Mouse (Mus musculus) hindbrain, embryonic 10.5 days (tissue): ENCODE data around the gene Elp5. TPM values are rescaled to one million over a fixed set of nuclear protein-coding genes. Genes with fewer than 3 reads are reported as not detected.

Experiments used
- microRNA counts: library from miRNA; unstranded; fragments of <30 nt; microRNA quantifications from one replicate; lab custom pipeline; 2017
- polyA plus RNA-seq: library from polyadenylated mRNA; unstranded; fragments of >200 nt; fragmentation: Nextera tagmentation; extraction: Ambion mirVana; gene quantifications from 2 replicates; pipeline ENCODE4 v1.2.1, GENCODE M21; 2016

Elp5 gene
- polyA plus RNA-seq, 1 experiment from 2014 or later, result 167 TPM

MicroRNAs encoded within 50 kb of the gene (microRNA counts, 519-probe panel; counts per million panel counts)
- microRNA mmu-miR-324-3p (lab: Ali Mortazavi, UCI) (1,255 counts per million, percentile 77 among the panel's probes with 10 or more counts), microRNA mmu-miR-324-5p (lab: Ali Mortazavi, UCI) (1,255 counts per million, percentile 77 among the panel's probes with 10 or more counts)

Other genes with a start within 250 kb of the Elp5 start
- gene Polr2a, start 223.9 kb downstream of the Elp5 start, polyA plus RNA-seq, result 31.1 and 37.9 TPM in 2 replicates
- 0.50 TPM in 1 of 2 replicates, not detected in the other for gene Slc35g3, start 220.5 kb downstream of the Elp5 start, polyA plus RNA-seq
- 0.80 and 1.2 TPM in 2 replicates for gene Zbtb4, start 216.6 kb downstream of the Elp5 start, polyA plus RNA-seq
- 1.6 and 2.2 TPM in 2 replicates for gene Chrnb1, start 186.6 kb downstream of the Elp5 start, polyA plus RNA-seq
- 0.76 and 1.8 TPM in 2 replicates for gene Fgf11, start 180.7 kb downstream of the Elp5 start, polyA plus RNA-seq
- gene Tmem102, start 176.9 kb downstream of the Elp5 start, polyA plus RNA-seq, result 1.3 and 1.5 TPM in 2 replicates
- not detected in 2 replicates for gene Gm39566, start 167.2 kb downstream of the Elp5 start, polyA plus RNA-seq
- gene Spem2, start 164.1 kb downstream of the Elp5 start, polyA plus RNA-seq, result not detected in 2 replicates
- 0.34 TPM in 1 of 2 replicates, not detected in the other for gene Spem1, start 160.3 kb downstream of the Elp5 start, polyA plus RNA-seq
- gene Nlgn2, start 144.7 kb downstream of the Elp5 start, polyA plus RNA-seq, result 5.8 and 9.1 TPM in 2 replicates
- 312 and 362 TPM in 2 replicates for gene Tmem256, start 144.0 kb downstream of the Elp5 start, polyA plus RNA-seq
- 85.3 and 88.7 TPM in 2 replicates for gene Plscr3, start 136.1 kb downstream of the Elp5 start, polyA plus RNA-seq
- 0.77 and 1.7 TPM in 2 replicates for gene Tnk1, start 123.8 kb downstream of the Elp5 start, polyA plus RNA-seq
- not detected in 2 replicates for gene Tmem95, start 104.5 kb downstream of the Elp5 start, polyA plus RNA-seq
- gene Kctd11, start 101.1 kb downstream of the Elp5 start, polyA plus RNA-seq, result 5.2 and 6.8 TPM in 2 replicates
- 1.2 and 1.4 TPM in 2 replicates for gene Acap1, start 87.0 kb downstream of the Elp5 start, polyA plus RNA-seq
- 11.4 and 15.2 TPM in 2 replicates for gene 2810408A11Rik, start 81.5 kb downstream of the Elp5 start, polyA plus RNA-seq
- 12.5 and 13.4 TPM in 2 replicates for gene Neurl4, start 81.4 kb downstream of the Elp5 start, polyA plus RNA-seq
- gene Gps2, start 68.6 kb downstream of the Elp5 start, polyA plus RNA-seq, result 96.8 and 105 TPM in 2 replicates
- 2,350 and 2,667 TPM in 2 replicates for gene Eif5a, start 60.6 kb downstream of the Elp5 start, polyA plus RNA-seq
- 2.8 and 2.9 TPM in 2 replicates for gene Ybx2, start 46.7 kb downstream of the Elp5 start, polyA plus RNA-seq
- 11.0 and 13.0 TPM in 2 replicates for gene Slc2a4, start 34.3 kb downstream of the Elp5 start, polyA plus RNA-seq
- 14.6 and 37.6 TPM in 2 replicates for gene Cldn7, start 17.7 kb downstream of the Elp5 start, polyA plus RNA-seq
- 22.6 and 25.7 TPM in 2 replicates for gene Ctdnep1, start 1.4 kb downstream of the Elp5 start, polyA plus RNA-seq
- gene Gabarap, start 8.6 kb upstream of the Elp5 start, polyA plus RNA-seq, result 421 and 580 TPM in 2 replicates
- gene Phf23, start 13.3 kb upstream of the Elp5 start, polyA plus RNA-seq, result 93.7 and 98.1 TPM in 2 replicates
- gene Dvl2, start 18.1 kb upstream of the Elp5 start, polyA plus RNA-seq, result 50.3 and 51.8 TPM in 2 replicates
- 44.9 and 51.7 TPM in 2 replicates for gene Acadvl, start 32.9 kb upstream of the Elp5 start, polyA plus RNA-seq
- gene Dlg4, start 34.4 kb upstream of the Elp5 start, polyA plus RNA-seq, result 16.4 and 19.9 TPM in 2 replicates
- gene Asgr1, start 71.6 kb upstream of the Elp5 start, polyA plus RNA-seq, result 0.68 and 1.3 TPM in 2 replicates
- 0.51 TPM in 1 of 2 replicates, not detected in the other for gene Asgr2, start 110.1 kb upstream of the Elp5 start, polyA plus RNA-seq
- not detected in 2 replicates for gene Mgl2, start 147.8 kb upstream of the Elp5 start, polyA plus RNA-seq
- gene Clec10a, start 173.7 kb upstream of the Elp5 start, polyA plus RNA-seq, result 0.35 and 0.81 TPM in 2 replicates
- gene Slc16a11, start 230.2 kb upstream of the Elp5 start, polyA plus RNA-seq, result 0.93 and 1.5 TPM in 2 replicates
- gene Slc16a13, start 238.5 kb upstream of the Elp5 start, polyA plus RNA-seq, result 15.7 and 18.0 TPM in 2 replicates
- 5.5 and 5.6 TPM in 2 replicates for gene Bcl6b, start 247.3 kb upstream of the Elp5 start, polyA plus RNA-seq